Mouse (Mus musculus): ENCODE measurements around the gene Sdccag8. TPM values are rescaled to one million over a fixed set of nuclear protein-coding genes. Genes with fewer than 3 reads are reported as not detected.
A peak's percentile ranks its signal among the peaks of the same experiment; 100 is the strongest.
"Not testable (repeated sequence)": the region's sequence is repeated elsewhere in the genome, so short reads cannot be mapped to it uniquely, and the experiment has no call there.

Gene Sdccag8
- total RNA-seq, 2 experiments from 2014 or later: 7.2 to 7.6 TPM

- peak; percentile 21 for DNase-seq
These were observed 63.3 kb downstream of the Sdccag8 start for GRCm38 (mm10) chr1:176877756-176878155.

GRCm38 (mm10) chr1:176879005-176879404, 64.5 kb downstream of the Sdccag8 start:
- DNase-seq: no peak

GRCm38 (mm10) chr1:176879614-176880013, 65.2 kb downstream of the Sdccag8 start:
- no peak for DNase-seq

- DNase-seq: no peak
These were observed 65.6 kb downstream of the Sdccag8 start for GRCm38 (mm10) chr1:176880101-176880500.

GRCm38 (mm10) chr1:176880943-176881342, 66.5 kb downstream of the Sdccag8 start:
- no peak for DNase-seq

GRCm38 (mm10) chr1:176885207-176885933, 70.9 kb downstream of the Sdccag8 start:
- DNase-seq: no peak

GRCm38 (mm10) chr1:176886002-176886401, 71.5 kb downstream of the Sdccag8 start:
- no peak for DNase-seq

- no peak for DNase-seq
These were observed 89.3 kb downstream of the Sdccag8 start for GRCm38 (mm10) chr1:176903741-176904140.

GRCm38 (mm10) chr1:176915946-176916345, 101.5 kb downstream of the Sdccag8 start:
- peak; percentile 18 for DNase-seq

- DNase-seq: no peak
These were observed 105.0 kb downstream of the Sdccag8 start for GRCm38 (mm10) chr1:176919486-176919885.

GRCm38 (mm10) chr1:176922842-176923241, 108.4 kb downstream of the Sdccag8 start:
- no peak for DNase-seq

GRCm38 (mm10) chr1:176926009-176926408, 111.5 kb downstream of the Sdccag8 start:
- DNase-seq: no peak

GRCm38 (mm10) chr1:176927312-176927711, 112.9 kb downstream of the Sdccag8 start:
- no peak for DNase-seq

- peak; percentile 34 for DNase-seq
These were observed 115.2 kb downstream of the Sdccag8 start for GRCm38 (mm10) chr1:176929710-176930109.

- no peak for DNase-seq
These were observed 116.1 kb downstream of the Sdccag8 start for GRCm38 (mm10) chr1:176930574-176930973.

GRCm38 (mm10) chr1:176930981-176931500, 116.6 kb downstream of the Sdccag8 start:
- no peak for DNase-seq

GRCm38 (mm10) chr1:176931511-176931910, 117.1 kb downstream of the Sdccag8 start:
- DNase-seq: no peak

- no peak for DNase-seq
These were observed 118.0 kb downstream of the Sdccag8 start for GRCm38 (mm10) chr1:176932320-176932950.

GRCm38 (mm10) chr1:176933319-176933718, 118.9 kb downstream of the Sdccag8 start:
- DNase-seq: peak; percentile 40

- DNase-seq: no peak
These were observed 119.7 kb downstream of the Sdccag8 start for GRCm38 (mm10) chr1:176934043-176934762.

- DNase-seq: no peak
These were observed 125.5 kb downstream of the Sdccag8 start for GRCm38 (mm10) chr1:176939901-176940341.

- not testable (repeated sequence) for DNase-seq
These were observed 127.0 kb downstream of the Sdccag8 start for GRCm38 (mm10) chr1:176941286-176941990.
